Mouse (Mus musculus) heart, postnatal 10 days (tissue): ENCODE measurements at regions not wholly inside any gene's neighbourhood (a gene's known extent, or its start where the extent isn't known, plus 50 kb on each side); places are given as distances from the start of the nearest gene placed in this dataset.

ENCODE experiments used
- DNase-seq, 2 experiments: peaks; one replicate each; pipeline ENCODE4 v3.0.0; 2021
- intact Hi-C: fragments of 180-260 bp; cut with DNase I; formaldehyde crosslinking; loops from one replicate; pipeline ENCODE4 v1.15.1; 2025

DNA sequence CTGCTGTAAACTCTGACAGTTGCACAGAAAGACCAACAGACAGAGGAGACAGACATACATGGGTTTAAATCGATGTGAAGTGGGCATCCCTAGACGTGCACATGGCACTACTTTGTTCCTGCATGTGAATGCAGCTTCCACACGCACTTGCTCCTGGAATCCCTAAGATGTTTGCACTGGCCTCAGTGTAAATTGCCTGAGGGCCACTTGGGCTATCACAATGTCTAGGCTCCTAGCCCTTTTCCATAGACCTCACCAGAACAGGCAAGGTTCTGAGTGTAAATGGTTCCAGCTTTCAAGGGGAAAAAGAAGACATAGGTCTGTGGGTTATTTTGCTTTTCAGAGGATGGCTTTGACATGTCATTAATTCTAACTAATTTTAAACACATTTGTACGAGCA is 198.4 kb upstream of the Smim15 start:
- DNase-seq: no peak
- intact Hi-C loops: loop anchor here (5.0 kb wide), 1 partner anchor 41 kb away; no protein-coding TSS in a partner anchor

DNA sequence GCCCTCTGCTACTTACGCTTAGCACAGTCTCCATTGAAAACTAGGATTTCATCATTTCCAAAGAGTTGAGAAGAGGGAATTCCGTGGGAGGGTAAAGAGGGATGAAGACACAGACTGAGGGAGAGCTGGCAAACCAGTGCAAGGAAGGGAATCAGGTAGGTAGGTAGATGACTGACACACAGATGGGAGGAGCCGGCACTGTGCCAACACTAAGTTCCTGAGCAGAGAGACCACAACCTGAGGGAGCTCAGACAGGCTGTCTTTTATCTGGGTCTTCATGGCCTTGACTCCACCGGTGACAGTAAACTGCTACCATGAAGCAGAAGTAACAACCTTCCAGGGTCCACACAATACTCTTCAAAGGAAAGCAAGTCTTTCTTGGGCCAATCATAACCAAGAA is 200.2 kb upstream of the Smim15 start:
- intact Hi-C loops: no loop called here
- no peak for DNase-seq

DNA sequence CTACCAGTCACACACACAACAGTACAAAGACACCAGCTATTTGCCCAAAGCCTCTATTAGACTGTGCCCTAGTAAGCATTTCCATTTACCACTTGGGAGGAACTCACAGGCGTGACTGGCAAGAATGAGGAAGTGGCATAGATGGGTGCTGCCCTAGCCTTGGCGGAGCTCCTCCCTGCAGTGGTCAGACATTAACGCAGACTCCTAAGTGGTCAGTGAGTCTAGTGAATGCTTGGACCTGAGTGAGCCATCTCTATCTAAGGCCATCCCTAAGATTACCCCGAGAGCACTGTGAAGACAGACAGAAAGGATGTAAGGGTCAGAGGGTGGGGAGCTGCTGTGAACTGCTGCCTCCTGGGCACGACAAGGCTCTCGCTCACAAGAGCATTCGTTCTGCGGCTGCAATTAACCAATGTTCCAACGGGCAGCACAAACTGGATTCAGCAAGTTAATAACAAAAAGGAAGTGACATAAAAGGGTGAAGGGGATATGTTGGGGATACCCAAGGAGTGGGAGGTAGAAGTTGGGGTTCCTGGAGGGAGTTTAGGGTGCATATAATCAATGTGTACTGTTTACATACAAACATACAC is 206.0 kb upstream of the Smim15 start:
- peak in 1 of 2 experiments; percentile 19 for DNase-seq
- intact Hi-C loops: no loop called here

DNA sequence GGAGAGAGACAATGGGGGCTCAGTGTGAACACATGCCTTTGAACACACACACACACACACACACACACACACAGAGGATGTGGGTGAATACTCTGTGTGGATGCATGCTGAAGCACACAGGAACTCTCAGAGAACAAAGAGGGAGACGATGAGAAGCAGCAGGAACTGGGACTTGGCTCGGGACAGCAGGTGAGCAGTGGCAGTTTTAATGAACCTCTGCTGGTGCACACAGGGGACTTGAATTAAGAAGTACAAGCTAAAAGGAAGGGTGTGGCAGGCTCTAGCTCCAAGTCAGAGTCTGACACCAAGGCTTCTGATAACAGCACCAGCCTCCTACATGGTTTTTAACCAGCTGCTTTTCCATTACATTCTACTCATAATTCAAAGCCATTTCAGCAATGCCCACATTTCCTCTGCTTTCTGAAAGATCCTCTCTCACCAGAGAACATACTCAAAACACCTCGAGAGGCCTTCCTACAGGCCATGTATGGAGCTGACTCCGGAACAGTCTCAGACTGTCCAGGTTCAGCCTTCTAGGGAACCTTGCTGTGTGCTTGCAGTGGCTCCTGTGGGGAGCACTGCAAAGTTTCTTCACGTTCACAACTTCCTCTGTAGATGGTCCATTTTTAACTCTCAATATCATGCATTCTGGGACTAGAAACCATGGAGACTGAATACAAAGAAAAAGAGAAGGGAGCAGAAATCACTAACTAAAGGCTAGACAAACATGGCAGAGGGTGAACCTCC is 206.9 kb upstream of the Smim15 start:
- intact Hi-C loops: no loop called here
- DNase-seq: peak in 1 of 2 experiments; percentile 11

DNA sequence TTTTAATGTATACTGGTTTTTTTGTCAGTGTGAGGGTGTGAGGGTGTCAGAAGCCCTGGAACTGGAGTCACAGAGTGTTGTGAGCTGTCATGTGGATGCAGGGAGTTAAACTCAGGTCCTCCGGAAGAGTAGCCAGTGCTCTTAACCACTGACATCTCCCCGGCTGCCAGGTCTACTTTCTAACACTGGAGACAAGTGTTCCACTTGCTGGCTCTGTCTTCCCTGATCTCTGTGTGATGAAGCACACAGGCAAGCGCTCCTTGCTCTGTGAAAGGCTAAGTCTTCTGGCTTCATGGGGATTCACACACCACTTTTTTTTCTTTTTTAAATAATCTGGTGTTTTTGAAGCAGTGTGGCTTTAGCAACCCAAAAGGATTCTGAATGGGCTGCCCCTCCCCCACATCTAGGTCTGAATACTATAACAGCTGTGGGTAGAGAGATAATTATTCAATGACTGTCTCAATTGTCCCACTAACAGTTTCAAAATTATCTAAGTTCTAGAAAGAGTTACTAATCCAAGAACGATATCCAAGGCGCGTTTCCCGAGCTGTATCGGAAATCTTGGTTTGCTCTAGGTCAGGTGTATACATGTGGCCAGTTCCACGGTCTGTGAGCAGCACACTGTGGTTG is 208.4 kb upstream of the Smim15 start:
- DNase-seq: peak in 1 of 2 experiments; percentile 20
- intact Hi-C loops: no loop called here

DNA sequence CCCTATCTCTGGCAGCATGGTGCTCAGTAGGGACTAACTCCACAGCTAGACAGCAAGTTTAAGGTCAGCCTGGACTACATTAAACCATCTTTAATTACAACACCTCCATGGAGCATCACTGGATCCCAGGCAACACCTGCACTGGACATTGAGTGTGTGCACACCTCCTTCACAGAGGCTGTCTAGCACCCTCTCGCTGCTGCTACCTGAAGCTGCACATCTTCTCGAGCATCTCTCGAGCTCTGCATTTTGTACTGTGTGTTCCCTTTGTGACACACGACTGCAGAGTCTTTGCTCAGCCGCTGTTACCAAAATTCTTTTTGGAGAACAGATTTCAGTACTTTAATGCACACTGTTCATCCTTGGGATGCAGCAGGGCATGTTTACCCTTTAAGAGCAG is 212.2 kb upstream of the Smim15 start:
- intact Hi-C loops: loop anchor here (2.0 kb wide), 2 partner anchors 59 to 209 kb away; no protein-coding TSS in a partner anchor
- no peak for DNase-seq

DNA sequence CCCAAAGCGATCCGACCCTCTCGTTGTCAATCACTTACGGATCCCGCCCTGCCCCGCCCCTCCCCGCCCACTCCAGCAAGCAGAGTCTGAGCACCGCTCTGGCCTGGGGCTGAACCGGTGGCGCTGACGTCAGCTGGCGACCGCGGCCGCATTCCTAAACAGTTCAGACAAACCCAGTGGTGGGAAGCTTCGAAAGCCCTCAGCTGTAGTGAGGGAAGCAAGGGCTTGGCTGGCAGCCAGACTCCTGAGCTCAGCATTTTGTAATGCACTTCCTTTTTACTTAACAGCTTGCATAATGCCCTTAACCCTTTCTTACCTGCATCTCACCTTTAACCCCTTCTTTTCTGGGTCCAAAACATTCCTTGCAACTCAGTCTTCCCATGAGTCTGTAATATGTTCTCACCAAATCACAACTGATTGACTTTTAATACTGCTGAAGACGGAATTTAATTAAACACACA is 213.0 kb upstream of the Smim15 start:
- intact Hi-C loops: loop anchor here (2.0 kb wide), 2 partner anchors 60 to 210 kb away; no protein-coding TSS in a partner anchor
- peak; percentile 98 for DNase-seq

DNA sequence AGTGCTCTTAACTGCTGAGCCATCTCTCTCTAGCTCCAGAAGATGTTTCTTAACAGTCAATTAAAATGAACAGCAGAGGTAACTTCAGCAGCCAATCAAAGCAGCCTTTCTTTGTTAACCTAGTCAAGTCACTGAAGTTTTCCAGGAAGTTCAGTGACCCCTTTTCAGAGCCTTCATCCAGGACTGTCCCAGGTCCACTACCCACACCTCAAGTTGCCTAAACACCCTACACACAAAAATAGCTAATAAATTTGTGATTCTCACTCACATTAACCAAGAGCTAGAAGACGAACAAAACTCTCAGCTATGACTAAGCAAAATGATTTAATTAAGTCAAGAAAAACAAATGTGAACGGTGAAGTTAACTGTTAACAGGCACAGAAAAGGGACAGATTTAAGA is 214.0 kb upstream of the Smim15 start:
- no peak for DNase-seq
- intact Hi-C loops: loop anchor here (2.0 kb wide), 2 partner anchors 61 to 211 kb away; no protein-coding TSS in a partner anchor

DNA sequence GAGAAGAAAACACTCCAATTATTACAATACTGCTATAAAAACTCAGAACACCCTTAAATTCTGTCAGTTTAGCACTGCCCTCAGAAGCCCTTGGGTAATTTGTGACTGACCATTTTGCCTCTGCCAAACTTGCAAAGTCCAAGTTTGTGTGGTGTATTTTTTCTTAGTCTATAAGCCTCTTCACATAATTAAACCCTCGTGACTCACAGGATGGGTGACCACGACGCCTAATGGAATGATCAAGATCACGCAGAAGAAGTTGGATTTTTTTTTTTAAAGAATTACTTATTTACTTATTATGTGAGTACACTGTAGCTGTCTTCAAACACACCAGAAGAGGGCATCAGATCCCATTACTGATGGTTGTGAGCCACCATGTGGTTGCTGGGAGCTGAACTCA is 214.4 kb upstream of the Smim15 start:
- no peak for DNase-seq
- intact Hi-C loops: loop anchor here (2.0 kb wide), 2 partner anchors 61 to 211 kb away; no protein-coding TSS in a partner anchor

DNA sequence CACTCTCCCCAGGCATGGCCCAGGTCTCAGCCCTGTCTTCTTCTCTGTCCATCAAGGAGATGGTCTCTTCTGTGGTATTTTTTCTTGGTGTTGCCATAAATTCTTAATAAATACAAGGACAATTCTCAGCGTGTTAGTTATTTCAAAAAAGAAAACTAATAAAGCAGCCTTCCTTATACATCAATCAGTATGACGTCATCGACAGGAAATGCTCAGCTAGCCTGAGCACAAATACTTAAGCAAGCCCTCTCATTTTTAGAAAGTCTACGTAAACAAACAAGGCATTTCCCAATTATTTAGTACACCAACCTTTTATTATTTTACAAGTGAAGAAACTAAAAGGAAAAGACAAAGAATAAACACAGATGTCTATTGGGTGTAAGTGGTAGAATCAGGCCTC is 218.6 kb upstream of the Smim15 start:
- intact Hi-C loops: no loop called here
- no peak for DNase-seq

DNA sequence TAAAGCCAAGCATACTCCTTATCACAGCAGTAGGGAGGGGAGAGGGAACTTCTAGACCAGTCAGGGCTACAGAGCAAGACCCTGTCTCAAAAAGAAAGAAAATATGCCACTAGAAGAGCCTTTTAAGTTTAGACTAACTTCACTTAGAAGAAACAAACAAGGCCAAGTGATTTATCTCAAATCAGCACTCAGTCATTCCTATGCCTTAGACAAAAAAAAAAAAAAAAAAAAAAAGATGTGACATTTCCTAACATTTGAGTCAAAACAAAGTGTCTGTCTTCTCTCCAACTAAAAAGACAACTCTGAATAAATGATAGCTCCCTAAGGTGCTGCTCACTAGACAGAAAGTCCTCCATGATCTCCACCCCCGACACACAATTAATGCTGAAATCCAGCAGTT is 220.9 kb upstream of the Smim15 start:
- DNase-seq: no peak
- intact Hi-C loops: no loop called here

DNA sequence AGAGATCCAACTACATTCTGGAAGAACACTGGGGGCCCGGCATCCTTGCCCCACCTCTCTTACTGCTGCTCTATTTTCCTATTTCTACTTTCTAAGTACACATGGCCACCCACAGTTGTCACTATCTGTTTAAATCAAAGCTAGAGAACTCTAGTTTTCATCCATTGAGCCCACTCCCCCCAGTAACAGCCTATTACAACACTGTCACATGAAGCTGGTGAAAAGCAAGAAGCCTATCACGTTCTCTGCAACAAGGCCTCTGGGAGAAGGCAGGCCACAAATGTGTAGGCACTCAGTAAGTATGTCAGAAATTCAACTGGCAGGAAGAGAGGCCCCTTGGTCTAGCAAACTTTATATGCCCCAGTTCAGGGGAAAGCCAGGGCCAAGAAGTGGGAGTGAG is 222.0 kb upstream of the Smim15 start:
- DNase-seq: no peak
- intact Hi-C loops: no loop called here

DNA sequence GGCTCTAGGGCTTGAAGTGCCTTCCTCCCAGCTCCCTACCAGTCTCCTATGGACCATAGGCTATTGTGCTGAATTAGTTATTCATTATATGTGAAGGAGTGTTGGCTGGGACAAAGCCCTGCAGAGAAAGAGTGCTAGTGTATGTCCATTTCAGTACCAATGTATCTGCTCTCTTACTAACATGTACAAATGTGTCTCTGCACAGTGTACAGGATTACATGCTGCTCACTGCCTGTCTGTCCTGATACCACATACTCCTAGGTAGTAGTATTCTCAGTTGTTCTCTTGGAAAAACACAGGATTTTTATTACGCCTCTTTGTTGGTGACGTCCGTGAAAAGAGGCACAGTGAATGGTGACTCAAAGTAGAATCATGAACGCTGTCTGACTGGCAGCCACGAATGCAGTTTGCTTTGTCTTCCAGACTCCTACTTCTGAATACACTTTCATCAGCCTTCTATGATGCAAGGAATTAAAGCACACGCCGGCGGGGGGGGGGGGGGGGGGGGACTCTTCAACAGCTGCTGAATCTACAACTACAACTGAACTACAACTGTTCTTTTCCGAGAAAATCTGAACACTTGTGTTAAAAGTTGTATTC is 230.6 kb upstream of the Smim15 start:
- intact Hi-C loops: no loop called here
- no peak for DNase-seq

DNA sequence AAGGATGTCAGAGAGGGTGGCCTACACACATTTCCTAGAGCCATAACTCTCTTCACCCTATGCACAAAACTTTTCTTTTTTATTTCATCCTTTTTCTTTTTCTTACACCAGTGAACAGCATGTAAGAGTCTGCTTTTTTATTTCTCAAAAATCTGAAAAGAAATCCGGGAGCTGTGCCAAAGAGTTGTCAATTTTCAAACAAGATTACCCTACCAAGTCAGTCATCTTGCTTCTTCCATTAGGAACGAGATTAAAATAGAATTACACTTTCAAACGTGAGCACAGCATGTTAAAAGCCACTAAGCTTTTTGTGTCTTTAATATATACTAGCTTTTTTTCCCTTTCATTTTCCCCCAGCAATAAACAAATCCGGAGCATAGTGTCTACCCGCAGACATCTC is 232.2 kb upstream of the Smim15 start:
- DNase-seq: no peak
- intact Hi-C loops: no loop called here

DNA sequence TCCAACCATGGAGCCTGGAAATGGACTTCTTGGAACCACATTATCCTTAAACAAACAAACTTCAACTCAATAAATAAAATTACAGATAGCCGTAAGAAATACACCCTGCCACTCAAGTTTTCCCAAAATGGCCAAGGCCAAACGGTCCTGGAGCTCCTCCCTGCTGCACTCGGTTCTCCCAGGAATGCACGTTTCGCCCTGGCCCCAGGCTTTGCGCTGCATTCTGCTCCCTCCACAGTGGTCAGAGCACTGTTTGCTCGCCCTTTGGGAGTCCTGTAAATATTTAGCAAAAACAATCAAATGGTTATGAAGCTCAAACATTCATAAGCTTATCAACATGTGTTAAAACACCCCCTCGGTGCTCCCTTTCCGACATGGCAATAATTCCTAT is 233.4 kb upstream of the Smim15 start:
- no peak for DNase-seq
- intact Hi-C loops: no loop called here

DNA sequence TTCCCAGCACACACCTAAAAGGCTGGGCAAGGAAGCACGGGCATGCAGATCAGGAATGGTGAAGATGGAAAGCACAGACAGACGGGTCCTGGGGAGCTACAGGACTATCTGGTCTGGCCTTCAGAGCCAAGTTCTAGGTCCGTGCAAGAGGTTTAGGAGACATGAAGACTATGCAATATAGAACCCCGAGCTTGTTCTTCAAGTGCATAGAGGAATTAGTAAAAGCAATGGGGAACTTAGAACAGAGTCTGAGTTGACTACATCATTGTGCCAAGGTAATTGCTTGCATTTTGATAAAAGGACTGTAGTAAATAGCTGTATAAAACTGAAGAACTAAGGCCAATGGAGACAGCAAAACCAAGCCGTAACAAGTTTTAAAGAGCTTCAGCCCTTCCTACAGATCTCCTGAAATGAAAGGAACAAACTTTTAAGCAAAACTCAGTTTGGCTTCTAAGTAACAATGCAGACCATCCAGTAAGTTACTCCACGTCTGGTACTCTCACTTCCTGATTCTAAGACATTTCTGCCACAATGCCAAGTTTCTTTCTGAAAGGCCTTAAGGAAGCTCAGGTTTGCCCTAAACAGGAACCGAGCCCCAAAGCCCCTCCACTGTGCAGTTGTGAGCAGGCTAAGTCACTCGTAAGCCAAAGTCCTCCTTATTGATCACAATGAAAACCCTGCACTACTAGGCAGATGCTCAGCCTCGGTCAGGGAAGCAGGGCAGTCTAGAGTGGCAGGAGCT is 234.0 kb upstream of the Smim15 start:
- no peak for DNase-seq
- intact Hi-C loops: no loop called here

DNA sequence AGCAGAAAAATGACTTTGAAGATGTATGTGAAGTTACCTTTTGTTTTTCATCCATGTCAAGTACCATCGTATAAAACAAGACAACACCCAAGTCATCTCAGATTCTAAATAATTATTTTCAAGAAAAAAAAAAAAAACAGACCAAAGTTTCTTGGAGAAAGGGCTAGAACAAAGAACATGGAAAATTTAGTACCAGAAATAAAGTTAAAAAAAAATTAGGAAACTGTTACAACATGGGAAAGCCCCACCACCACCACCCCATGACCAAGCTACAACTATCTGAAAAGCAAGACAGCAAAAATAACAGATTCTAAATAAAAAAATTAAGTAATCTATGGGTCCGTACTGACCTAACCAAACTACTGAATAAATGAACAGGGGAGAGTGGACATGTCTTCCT is 235.3 kb upstream of the Smim15 start:
- no peak for DNase-seq
- intact Hi-C loops: no loop called here

DNA sequence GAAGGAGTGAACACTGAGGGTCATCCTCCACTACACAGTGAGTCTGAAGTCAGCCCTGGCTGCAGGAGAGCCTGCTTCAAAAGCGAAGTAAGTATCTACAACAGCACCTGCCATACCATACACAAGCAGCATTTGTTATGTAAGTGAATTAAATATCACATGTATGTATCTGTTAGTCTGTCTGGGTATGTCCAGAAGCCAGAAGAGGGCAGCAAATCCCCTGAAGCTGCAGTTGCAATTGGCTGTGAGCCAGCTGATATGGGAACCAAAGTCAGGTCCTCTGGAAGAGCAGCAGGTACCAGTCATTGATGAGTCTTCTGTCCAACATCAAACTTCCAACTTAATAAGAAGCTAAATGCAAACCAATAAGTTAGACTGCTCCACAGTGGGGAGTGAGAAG is 239.8 kb upstream of the Smim15 start:
- intact Hi-C loops: no loop called here
- DNase-seq: no peak

DNA sequence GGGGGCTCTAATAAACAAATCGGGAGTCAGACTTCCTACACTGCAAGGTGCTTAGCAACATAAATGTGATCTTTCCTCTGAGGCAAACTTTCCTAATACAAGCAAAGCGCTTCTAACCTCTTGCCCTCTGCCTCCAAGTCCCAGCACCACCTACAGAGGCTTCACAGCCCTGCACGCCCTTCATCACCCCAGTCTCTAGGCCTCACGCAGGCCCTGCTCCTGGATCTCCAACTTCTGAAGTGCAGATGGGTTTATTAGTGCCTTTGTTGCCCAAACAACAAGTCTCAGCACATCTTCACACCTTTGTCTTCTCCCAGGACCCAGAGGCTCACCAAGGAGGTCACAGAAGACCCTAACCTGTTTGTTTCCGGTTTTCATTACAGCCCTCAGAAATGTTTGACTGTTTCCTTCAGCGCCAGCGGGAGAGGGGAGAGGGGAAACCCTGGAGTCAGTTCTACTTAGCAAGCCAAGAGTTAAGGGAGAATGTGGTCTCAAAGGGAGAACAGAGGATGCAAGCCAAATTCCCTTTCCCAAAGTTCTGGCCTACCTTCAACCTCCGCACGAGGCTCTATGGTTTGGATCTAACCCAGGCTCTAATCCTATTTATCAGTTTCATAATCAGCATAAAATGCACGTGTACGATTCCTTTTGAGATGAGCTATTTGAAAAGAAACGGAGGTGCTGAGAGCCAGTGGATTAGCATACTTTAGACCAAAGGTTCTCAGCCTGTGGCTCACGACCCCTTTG is 244.9 kb upstream of the Smim15 start:
- intact Hi-C loops: no loop called here
- DNase-seq: no peak

DNA sequence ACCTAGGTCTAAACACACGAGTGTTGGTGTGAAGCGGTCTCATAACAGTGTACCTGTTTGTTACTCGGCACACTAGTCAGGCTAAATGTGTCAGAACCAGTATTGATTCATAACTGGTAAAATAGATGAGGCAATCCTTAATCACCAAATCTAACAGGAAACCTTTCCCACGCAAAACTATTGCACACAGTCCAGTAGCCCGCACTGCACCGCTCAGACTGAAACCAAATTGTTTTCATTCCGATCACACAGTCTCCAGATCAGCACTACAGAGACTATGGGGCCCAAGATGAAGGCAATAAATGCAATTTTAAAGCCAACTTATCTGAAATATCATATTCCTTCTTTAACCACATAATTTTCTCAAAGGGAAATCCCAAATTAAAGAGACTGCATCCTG is 246.1 kb upstream of the Smim15 start:
- intact Hi-C loops: no loop called here
- DNase-seq: no peak
